ENCODE assay signal across 8 mouse cellular contexts in genomic region chr13:20297841-20298240, GRCm38 (mm10).
A peak's percentile ranks its signal among the peaks of the same experiment; 100 is the strongest.
DNase-seq lines count a peak whose midpoint lies in the region; ATAC-seq and TF ChIP-seq lines count a peak whose summit lies in the region.

No protein-coding gene starts in this region.

- no peak overlapping the region for H3K4me2 ChIP-seq in neural tube, embryonic 13.5 days

- H3K79me2 ChIP-seq in liver, adult 2 months (ENCODE audit: control insufficient read depth, insufficient read depth, low read length) = no peaks in the 10 kb centered on the region

- H3K9ac ChIP-seq in liver, adult 2 months (ENCODE audit: low read depth, low read length) = no peak overlapping the region
- no peak overlapping the region for H3K9ac ChIP-seq in neural tube, embryonic 13.5 days

- H3K27ac ChIP-seq in forebrain, embryonic 10.5 days = no peak overlapping the region
- H3K27ac ChIP-seq in liver, adult 2 months (replicated peaks; ENCODE audit: insufficient read depth, low read depth, low read length) = no peak overlapping the region
- no peak overlapping the region for H3K27ac ChIP-seq in neural tube, embryonic 13.5 days (replicated peaks)

- no peaks in the 10 kb centered on the region for H3K36me3 ChIP-seq in forebrain, embryonic 10.5 days (replicated peaks)
- no peaks in the 10 kb centered on the region for H3K36me3 ChIP-seq in liver, adult 2 months (ENCODE audit: control insufficient read depth, insufficient read depth, low read length)
- H3K36me3 ChIP-seq in neural tube, embryonic 13.5 days = no peaks in the 10 kb centered on the region

- WGBS in forebrain, embryonic 10.5 days = 16% methylated on average over 3 of the region's 3 CpGs
- 37% methylated on average over 3 of the region's 3 CpGs for WGBS in liver, adult 2 months
- WGBS in neural tube, embryonic 13.5 days = 15% methylated on average over 3 of the region's 3 CpGs

- no peaks in the 10 kb centered on the region for H3K4me1 ChIP-seq in forebrain, embryonic 10.5 days
- no peaks in the 10 kb centered on the region for H3K4me1 ChIP-seq in liver, adult 2 months (ENCODE audit: control insufficient read depth, insufficient read depth, low read length)
- H3K4me1 ChIP-seq in neural tube, embryonic 13.5 days (replicated peaks) = no peaks in the 10 kb centered on the region

- peak; percentile 82 for TF ChIP-seq CTCF in liver, adult 2 months (IDR thresholded peaks at IDR 0.05; ENCODE audit: low read depth, low read length)

- ATAC-seq in neural tube, embryonic 13.5 days (ENCODE audit: low read depth) = peak; percentile 58; the same call in 1 of the 2 replicates

- peak; percentile 64 for DNase-seq in urinary bladder, postnatal 14 days (ENCODE audit: low spot score)
- DNase-seq in urinary bladder, postnatal 10 days (ENCODE audit: low spot score) = no peak
- peak; percentile 84 for DNase-seq in brain, adult 2 months (ENCODE audit: low read depth, low spot score)
- DNase-seq in forebrain, embryonic 10.5 days (ENCODE audit: extremely low spot score, low spot score) = peak; percentile 56
- DNase-seq in kidney, adult 8-10 months = peak; percentile 11 to 51
- peak; percentile 37 for DNase-seq in liver, adult 2 months (ENCODE audit: extremely low read depth, low read depth, low spot score)
- peak; percentile 23 to 30 for DNase-seq in urinary bladder, postnatal 36 days (ENCODE audit: low spot score in 2 of 2)

- no peaks in the 10 kb centered on the region for H3K9me3 ChIP-seq in forebrain, embryonic 10.5 days
- no peaks in the 10 kb centered on the region for H3K9me3 ChIP-seq in neural tube, embryonic 13.5 days

- no peaks in the 10 kb centered on the region for H3K27me3 ChIP-seq in forebrain, embryonic 10.5 days (ENCODE audit: poor library complexity, severe bottlenecking)
- no peaks in the 10 kb centered on the region for H3K27me3 ChIP-seq in liver, adult 2 months (ENCODE audit: control insufficient read depth, insufficient read depth, low read length)
- no peaks in the 10 kb centered on the region for H3K27me3 ChIP-seq in neural tube, embryonic 13.5 days

- TF ChIP-seq POLR2A in liver, adult 2 months (IDR thresholded peaks at IDR 0.05; ENCODE audit: extremely low read depth, insufficient read depth, low read length) = no peak

- no peak overlapping the region for H3K4me3 ChIP-seq in forebrain, embryonic 10.5 days
- H3K4me3 ChIP-seq in liver, adult 2 months (ENCODE audit: insufficient read depth, low read depth, low read length) = no peak overlapping the region
- no peak overlapping the region for H3K4me3 ChIP-seq in neural tube, embryonic 13.5 days
